Mouse (Mus musculus) brain, embryonic 14.5 days (tissue): ENCODE results near the gene Dnajb1.

Experiments used
- CTCF ChIP-seq: fragments of 200-500 bp; IDR thresholded peaks from 2 replicates; pipeline ENCODE4 v1.5.1; 2012; ENCODE audit warnings: inconsistent platforms, mild to moderate bottlenecking, moderate library complexity, borderline replicate concordance; ENCODE audit not compliant: insufficient read depth, insufficient read length; ENCODE audit errors: extremely low read depth
- POLR2A ChIP-seq: fragments of 200-500 bp; IDR thresholded peaks from 2 replicates; pipeline ENCODE4 v1.6.1; 2012; ENCODE audit warnings: mild to moderate bottlenecking, inconsistent platforms, borderline replicate concordance; ENCODE audit not compliant: poor library complexity, insufficient read depth, insufficient read length, severe bottlenecking; ENCODE audit errors: extremely low read depth

- TF ChIP-seq CTCF (no peak), POLR2A (no peak)
These were observed 3.9 kb downstream of the Dnajb1 start for GRCm38 (mm10) chr8:83611921-83612320.
